Mouse (Mus musculus) hindbrain, embryonic 14.5 days (tissue): ENCODE data around the gene Olfr907. TPM values are rescaled to one million over a fixed set of nuclear protein-coding genes. Genes with fewer than 3 reads are reported as not detected.

Experiments used
- polyA plus RNA-seq: library from polyadenylated mRNA; unstranded; fragments of >200 nt; fragmentation: Nextera tagmentation; extraction: Ambion mirVana; gene quantifications from 2 replicates; pipeline ENCODE4 v1.2.1, GENCODE M21; 2014

Olfr907 gene
- polyA plus RNA-seq, 1 experiment from 2014 or later, result not detected

Other genes with a start within 250 kb of the Olfr907 start
- not detected in 2 replicates for gene Olfr143, start 243.0 kb upstream of the Olfr907 start, polyA plus RNA-seq
- not detected in 2 replicates for gene Olfr895, start 227.9 kb upstream of the Olfr907 start, polyA plus RNA-seq
- not detected in 2 replicates for gene Olfr896-ps1, start 204.7 kb upstream of the Olfr907 start, polyA plus RNA-seq
- gene Olfr25, start 166.7 kb upstream of the Olfr907 start, polyA plus RNA-seq, result not detected in 2 replicates
- gene Olfr898, start 147.4 kb upstream of the Olfr907 start, polyA plus RNA-seq, result not detected in 2 replicates
- gene Olfr250, start 128.9 kb upstream of the Olfr907 start, polyA plus RNA-seq, result not detected in 2 replicates
- gene Olfr251, start 118.7 kb upstream of the Olfr907 start, polyA plus RNA-seq, result not detected in 2 replicates
- gene Olfr147, start 94.1 kb upstream of the Olfr907 start, polyA plus RNA-seq, result not detected in 2 replicates
- gene Olfr901, start 66.3 kb upstream of the Olfr907 start, polyA plus RNA-seq, result not detected in 2 replicates
- not detected in 2 replicates for gene Olfr902, start 48.1 kb upstream of the Olfr907 start, polyA plus RNA-seq
- gene Olfr904, start 32.7 kb upstream of the Olfr907 start, polyA plus RNA-seq, result not detected in 2 replicates
- not detected in 2 replicates for gene Olfr905, start 24.7 kb upstream of the Olfr907 start, polyA plus RNA-seq
- gene Olfr906, start 8.7 kb upstream of the Olfr907 start, polyA plus RNA-seq, result not detected in 2 replicates
- gene Olfr911-ps1, start 25.8 kb downstream of the Olfr907 start, polyA plus RNA-seq, result not detected in 2 replicates
- not detected in 2 replicates for gene Olfr910, start 42.0 kb downstream of the Olfr907 start, polyA plus RNA-seq
- gene Olfr912, start 84.4 kb downstream of the Olfr907 start, polyA plus RNA-seq, result not detected in 2 replicates
- gene Olfr913, start 97.0 kb downstream of the Olfr907 start, polyA plus RNA-seq, result not detected in 2 replicates
- not detected in 2 replicates for gene Olfr914, start 109.3 kb downstream of the Olfr907 start, polyA plus RNA-seq
- gene Olfr916, start 164.1 kb downstream of the Olfr907 start, polyA plus RNA-seq, result not detected in 2 replicates
- not detected in 2 replicates for gene Olfr917, start 170.0 kb downstream of the Olfr907 start, polyA plus RNA-seq
- not detected in 2 replicates for gene Olfr918, start 178.8 kb downstream of the Olfr907 start, polyA plus RNA-seq
- gene Olfr919, start 207.9 kb downstream of the Olfr907 start, polyA plus RNA-seq, result not detected in 2 replicates
- 9.8 and 10.1 TPM in 2 replicates for gene Vwa5a, start 222.5 kb downstream of the Olfr907 start, polyA plus RNA-seq